Mouse (Mus musculus): ENCODE measurements around the gene Ppp1r1c.

Ppp1r1c gene

GRCm38 (mm10) chr2:79707575-79707974, at the start of gene Ppp1r1c:
Gene Ppp1r1c, plus strand, starts transcription at chr2:79707780.
- POLR2A ChIA-PET = interaction anchor here in 1 of 4 experiments (0.5 kb wide), 1 partner anchor 838 kb away, joined by 6 read pairs; no protein-coding TSS in a partner anchor
- CTCF ChIA-PET = no interaction called here

DNA sequence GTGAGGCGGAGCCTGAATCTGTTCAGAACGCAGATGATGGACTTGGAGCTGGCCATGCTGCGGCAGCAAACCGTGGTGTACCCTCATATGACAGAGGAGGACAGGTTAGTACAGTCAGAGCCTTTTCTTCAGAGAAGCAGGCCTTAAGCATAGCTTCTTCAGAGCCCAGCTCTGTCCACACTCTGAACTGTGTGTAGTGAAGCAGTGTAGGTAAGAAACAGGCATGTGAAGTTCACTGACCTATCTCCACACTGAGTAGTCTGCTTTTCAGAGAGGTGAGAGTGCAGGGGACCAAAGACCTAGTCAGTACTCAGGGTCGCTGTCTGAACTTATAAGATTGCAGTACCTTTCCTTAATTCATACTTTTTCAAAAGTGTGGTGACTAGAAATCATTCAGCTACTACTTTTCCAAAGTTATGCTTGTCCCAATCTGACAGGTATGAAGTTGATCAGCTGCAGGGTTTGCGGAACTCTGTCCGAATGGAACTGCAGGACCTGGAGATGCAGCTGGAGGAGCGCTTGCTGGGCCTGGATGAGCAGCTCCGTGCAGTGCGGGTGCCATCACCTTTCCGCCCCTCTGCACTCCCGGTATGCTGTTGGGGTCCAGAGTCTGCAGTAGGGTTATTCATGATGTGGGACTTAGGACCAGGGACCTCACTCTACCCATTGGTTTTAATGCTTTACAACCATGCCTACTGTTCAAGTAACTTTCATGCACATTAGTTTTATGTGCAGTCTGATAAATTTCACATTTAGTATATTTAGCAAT, 47.0 kb upstream of the Ppp1r1c start:
- CTCF ChIA-PET = interaction anchor here in 1 of 4 experiments (0.5 kb wide), 1 partner anchor 10 kb away, joined by 8 read pairs; no protein-coding TSS in a partner anchor
- POLR2A ChIA-PET = interaction anchor here in 1 of 4 experiments (0.8 kb wide), 1 partner anchor 15 kb away, joined by 3 read pairs; no protein-coding TSS in a partner anchor

GRCm38 (mm10) chr2:79661486-79662104, 46.0 kb upstream of the Ppp1r1c start:
- POLR2A ChIA-PET = no interaction called here
- CTCF ChIA-PET = no interaction called here

DNA sequence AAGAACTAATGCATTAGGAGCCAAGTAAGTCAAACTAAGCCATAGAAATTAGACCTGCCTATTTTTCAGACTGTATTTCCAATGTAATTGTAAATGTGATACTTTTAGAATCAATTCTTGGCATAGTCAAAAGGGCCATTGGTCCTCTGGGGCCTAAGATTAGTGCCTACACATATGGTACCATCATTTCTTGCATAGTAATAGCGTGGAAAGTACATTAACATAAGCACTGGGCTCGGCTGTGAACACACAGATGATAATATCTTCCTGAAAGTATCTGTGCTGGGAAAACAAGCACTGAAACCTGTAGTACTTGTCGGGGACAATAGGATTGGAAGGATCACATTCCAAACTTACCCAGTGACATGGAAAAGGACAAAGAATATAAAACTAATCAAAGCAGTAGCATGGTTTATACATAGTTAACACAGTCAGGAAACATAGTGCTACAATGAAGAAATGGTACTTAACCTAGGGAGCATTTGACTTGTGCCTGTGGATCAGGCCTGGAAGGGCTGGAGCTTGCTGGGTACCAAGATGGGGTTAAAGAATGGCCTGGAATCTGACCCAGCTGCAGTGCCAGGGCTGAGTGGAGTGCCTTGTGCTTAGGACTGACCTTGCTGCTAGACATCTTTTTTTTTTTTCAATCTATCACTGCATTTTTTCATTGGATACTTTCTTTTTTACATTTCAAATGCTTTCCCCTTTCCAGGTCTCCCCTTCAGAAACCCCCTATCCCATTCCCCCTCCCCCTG, 42.9 kb upstream of the Ppp1r1c start:
- POLR2A ChIA-PET = no interaction called here
- CTCF ChIA-PET = no interaction called here

DNA sequence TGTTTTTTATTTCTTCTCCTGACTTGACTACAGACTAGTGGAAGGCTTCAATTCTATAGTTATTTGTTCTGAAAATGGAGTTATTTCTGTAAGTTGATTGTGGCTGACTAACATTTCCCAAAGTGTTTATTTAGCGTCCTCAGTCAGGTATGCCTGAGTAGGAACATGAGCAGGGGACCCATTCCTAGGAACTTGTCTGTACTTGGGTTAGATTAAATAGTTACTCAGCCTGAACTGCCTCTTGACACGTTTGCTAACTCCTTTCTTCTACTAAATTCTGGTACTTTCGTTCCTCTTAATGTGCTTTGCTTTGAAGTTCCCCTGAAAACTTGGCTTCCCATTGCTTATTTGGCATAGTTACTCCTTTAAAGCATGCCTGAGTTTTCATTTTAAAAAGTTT, 42.1 kb upstream of the Ppp1r1c start:
- POLR2A ChIA-PET = no interaction called here
- CTCF ChIA-PET = no interaction called here

DNA sequence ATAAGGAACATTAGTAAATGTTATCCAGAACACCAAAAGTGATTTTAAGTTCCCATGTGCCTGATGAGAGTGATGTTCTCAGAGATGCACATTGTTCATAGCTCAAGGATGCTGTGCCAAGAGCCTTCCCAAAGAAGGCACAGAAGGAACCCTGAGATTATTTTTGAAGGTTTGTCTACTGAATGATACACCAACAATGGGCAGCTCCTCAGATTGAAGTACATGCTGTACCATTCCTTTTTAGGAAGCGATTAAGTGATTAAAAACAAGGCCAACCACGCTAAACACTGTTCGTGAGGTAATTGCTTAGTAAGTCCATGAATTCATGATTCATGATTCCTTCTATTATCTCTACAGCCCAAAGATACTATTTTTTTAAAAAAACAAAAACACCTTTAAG, 32.3 kb upstream of the Ppp1r1c start:
- POLR2A ChIA-PET = no interaction called here
- CTCF ChIA-PET = no interaction called here

GRCm38 (mm10) chr2:79677663-79678257, 29.8 kb upstream of the Ppp1r1c start:
- ChIA-PET CTCF (no interaction called here), POLR2A (no interaction called here)

DNA sequence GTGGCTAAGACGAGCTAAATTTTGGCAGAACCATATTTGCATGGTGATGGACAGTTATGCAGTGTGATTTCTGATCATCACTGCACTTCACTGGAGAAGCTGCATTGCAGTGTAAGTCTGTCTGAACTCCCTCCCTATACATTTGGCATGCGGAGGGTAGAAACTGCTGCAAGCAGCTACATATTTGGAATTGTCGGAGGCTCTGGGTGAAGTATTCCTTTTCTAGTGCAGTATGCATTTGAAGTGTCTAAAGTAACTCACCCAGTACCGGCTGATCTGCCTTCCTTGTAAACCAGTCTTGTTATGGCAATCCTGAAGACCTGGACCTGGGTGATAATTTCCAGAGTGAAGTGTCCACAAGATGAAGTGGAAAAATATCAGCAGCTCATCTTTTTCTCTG, 25.9 kb upstream of the Ppp1r1c start:
- POLR2A ChIA-PET = interaction anchor here in 1 of 4 experiments (0.5 kb wide), 1 partner anchor 12 kb away, joined by 3 read pairs; no protein-coding TSS in a partner anchor

DNA sequence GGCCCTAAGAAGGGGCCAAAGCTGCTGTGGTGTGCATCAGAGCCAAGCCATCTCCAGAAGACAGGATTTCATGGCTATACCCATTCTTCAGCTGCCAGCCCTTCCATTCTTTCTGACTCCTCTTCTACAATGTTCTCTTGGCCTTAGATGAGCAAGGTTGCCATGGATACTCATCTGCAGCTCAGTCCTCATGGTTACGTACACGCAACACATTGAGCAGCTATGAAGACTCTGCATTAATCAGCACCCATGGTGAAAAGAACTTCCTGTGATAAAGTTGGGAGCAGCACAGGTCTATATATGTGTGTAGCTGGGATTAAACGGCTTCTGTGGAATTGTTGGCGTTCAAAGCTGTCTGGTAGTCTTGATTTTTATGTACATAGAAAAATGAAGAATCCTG, 24.3 kb upstream of the Ppp1r1c start:
- POLR2A ChIA-PET = interaction anchor here in 1 of 4 experiments (1.1 kb wide), 1 partner anchor 15 kb away, joined by 3 read pairs; no protein-coding TSS in a partner anchor
- CTCF ChIA-PET = interaction anchor here in 1 of 4 experiments (0.6 kb wide), 1 partner anchor 37 kb away, joined by 3 read pairs; no protein-coding TSS in a partner anchor

More for the DNA sequence above, 25.9 kb upstream of the Ppp1r1c start:
- CTCF ChIA-PET = no interaction called here

DNA sequence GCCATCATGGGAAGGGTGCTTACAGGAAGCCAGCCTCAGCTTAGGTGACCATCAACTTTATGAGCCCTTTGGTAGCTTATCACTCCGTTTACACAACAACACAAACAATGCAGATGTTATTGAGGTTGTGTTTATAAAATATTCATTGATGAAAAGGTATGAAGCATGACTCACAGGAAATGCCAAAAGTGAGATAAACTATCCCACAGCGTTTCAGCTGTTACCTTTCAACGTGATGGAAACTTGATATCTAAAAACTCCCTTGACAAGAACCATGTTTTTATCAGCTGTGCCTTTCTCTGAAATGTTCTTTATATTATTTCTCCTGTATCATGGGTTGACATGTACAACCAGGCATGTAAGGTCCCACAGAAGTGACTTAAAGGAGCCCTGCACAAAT, 16.7 kb upstream of the Ppp1r1c start:
- CTCF ChIA-PET = no interaction called here
- POLR2A ChIA-PET = no interaction called here

- POLR2A ChIA-PET = interaction anchor here in 1 of 4 experiments (0.7 kb wide), 2 partner anchors 44 to 109 kb away, joined by 3 to 5 read pairs; no protein-coding TSS in a partner anchor
- CTCF ChIA-PET = no interaction called here
Observed at GRCm38 (mm10) chr2:79695190-79695589, 12.4 kb upstream of the Ppp1r1c start.

DNA sequence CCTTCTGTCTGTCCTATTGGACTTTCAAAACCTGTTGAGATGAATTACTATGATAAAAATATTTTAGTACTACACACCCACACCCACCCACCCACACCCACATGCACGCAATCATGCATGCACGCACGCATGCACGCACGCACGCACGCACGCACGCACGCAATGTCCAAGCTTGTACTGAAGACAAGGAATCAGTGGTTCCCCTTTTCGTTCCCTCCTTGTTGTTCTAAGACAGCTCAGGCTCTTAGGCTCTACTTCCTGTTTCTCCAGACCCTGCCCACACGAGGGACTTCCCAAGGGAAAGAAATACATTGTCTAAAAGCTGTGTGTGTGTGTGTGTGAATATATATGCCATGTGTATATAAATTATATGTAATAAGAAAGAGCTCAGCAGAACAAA, 11.6 kb upstream of the Ppp1r1c start:
- POLR2A ChIA-PET = interaction anchor here in 1 of 4 experiments (0.7 kb wide), 1 partner anchor 748 kb away, joined by 5 read pairs; no protein-coding TSS in a partner anchor
- CTCF ChIA-PET = interaction anchor here in 1 of 4 experiments (0.6 kb wide), 1 partner anchor 80 kb away, joined by 3 read pairs; no protein-coding TSS in a partner anchor

DNA sequence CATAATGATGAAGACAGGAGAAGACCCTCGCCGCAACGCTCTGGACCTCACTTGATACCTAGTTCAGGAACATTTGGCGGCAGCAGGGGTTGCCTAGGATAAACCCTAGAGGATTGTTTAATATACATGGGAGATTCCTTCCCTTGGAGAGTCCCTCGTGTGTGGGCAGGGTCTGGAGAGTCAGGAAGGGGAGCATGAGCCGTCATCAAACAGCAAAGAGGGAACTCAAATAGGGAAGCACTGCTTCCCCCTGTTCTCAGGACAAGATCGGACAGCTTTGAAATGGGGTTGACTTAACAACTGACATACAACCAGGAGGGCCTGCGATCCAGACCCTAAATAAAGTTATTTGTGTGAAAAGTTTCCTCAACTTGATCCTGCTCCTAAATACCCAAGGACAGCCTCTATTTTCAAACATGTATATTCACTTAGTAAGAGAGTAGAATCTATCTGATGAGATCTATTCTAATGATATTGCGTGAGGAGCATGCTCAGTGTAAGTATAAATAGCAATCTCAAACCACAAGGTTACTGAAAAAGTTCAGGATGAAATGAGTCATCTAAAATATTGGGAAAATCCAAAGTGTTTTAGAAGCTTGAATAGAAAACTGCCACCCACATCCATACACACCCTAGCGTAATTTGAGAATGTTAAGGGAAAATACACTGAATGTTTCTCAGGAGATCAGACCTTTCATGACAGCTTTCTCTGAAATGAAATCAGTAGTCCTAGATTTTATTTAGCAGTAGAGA, 10.9 kb upstream of the Ppp1r1c start:
- POLR2A ChIA-PET = interaction anchor here in 1 of 4 experiments (0.7 kb wide), 1 partner anchor 748 kb away, joined by 5 read pairs; no protein-coding TSS in a partner anchor

GRCm38 (mm10) chr2:79698166-79698565, 9.4 kb upstream of the Ppp1r1c start:
- CTCF ChIA-PET = no interaction called here
- POLR2A ChIA-PET = no interaction called here

More for the DNA sequence above, 10.9 kb upstream of the Ppp1r1c start:
- CTCF ChIA-PET = interaction anchor here in 1 of 4 experiments (0.6 kb wide), 1 partner anchor 80 kb away, joined by 3 read pairs; no protein-coding TSS in a partner anchor

DNA sequence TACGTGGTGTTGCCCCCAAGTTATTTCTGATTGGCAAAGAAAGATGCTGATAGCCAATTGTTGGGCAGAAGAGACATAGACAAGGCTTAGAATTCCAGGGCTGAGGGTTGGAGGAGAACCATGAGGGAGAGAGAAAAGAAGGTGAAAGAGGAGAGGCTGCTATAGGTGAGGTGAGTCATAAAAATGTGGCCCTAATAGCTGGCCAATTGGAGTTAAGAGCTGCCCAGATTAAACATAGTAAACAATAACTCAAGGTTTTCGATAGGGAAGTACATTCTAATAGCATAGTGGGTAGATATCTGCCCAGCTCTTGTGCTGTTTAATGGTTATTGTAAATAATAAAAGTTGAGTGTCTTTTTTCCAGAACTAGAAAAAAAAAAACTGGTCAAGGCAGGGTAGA, 2.8 kb upstream of the Ppp1r1c start:
- POLR2A ChIA-PET = no interaction called here
- CTCF ChIA-PET = no interaction called here

GRCm38 (mm10) chr2:79713662-79714091, 6.1 kb downstream of the Ppp1r1c start:
- POLR2A ChIA-PET = no interaction called here

GRCm38 (mm10) chr2:79714745-79715144, 7.2 kb downstream of the Ppp1r1c start:
- ChIA-PET CTCF (no interaction called here), POLR2A (no interaction called here)

More at GRCm38 (mm10) chr2:79713662-79714091, 6.1 kb downstream of the Ppp1r1c start:
- CTCF ChIA-PET = no interaction called here

DNA sequence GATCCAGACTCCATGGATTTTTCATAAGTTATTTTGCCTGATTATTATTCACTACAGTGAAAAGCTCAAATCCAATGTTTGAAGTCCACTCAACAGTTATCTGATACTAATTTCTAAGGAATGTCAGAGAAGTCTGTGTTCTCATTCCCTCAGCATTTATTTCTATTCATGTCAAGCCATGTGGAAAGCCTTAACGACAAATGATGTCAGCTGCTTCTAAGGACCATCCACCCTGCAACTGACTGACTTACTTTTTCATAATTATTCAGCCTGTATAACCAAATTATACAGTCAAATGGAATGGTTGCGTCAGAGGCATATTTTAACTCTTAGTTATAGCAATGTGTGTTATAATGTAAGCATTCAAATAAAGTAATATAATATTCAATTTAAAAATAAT, 8.3 kb downstream of the Ppp1r1c start:
- ChIA-PET POLR2A (no interaction called here), CTCF (no interaction called here)

DNA sequence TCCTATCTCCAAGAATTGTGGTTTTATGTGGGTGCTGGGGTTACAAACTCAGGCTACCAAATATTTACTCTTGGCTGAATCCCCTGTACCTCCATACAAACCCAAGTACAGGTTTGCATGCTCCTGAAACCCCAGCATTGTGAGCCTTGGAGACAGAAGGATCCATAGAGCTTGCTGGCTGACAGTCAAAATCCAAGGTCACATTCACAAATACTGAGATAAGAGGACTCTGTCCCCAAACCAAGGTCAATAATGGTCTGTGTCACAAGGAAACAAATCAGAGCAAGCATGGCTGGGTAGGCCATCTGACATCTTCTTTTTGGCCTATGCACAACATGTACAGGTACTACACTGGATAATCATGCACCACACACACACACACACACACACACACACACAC, 10.3 kb downstream of the Ppp1r1c start:
- ChIA-PET CTCF (no interaction called here), POLR2A (no interaction called here)
